Mouse (Mus musculus) brain, embryonic 14.5 days (tissue): ENCODE data around the gene Vwce.

ENCODE experiments used
- CTCF ChIP-seq: fragments of 200-500 bp; IDR thresholded peaks from 2 replicates; pipeline ENCODE4 v1.5.1; 2012; ENCODE audit warnings: inconsistent platforms, mild to moderate bottlenecking, moderate library complexity, borderline replicate concordance; ENCODE audit not compliant: insufficient read depth, insufficient read length; ENCODE audit errors: extremely low read depth
- POLR2A ChIP-seq: fragments of 200-500 bp; IDR thresholded peaks from 2 replicates; pipeline ENCODE4 v1.6.1; 2012; ENCODE audit warnings: mild to moderate bottlenecking, inconsistent platforms, borderline replicate concordance; ENCODE audit not compliant: poor library complexity, insufficient read depth, insufficient read length, severe bottlenecking; ENCODE audit errors: extremely low read depth

DNA sequence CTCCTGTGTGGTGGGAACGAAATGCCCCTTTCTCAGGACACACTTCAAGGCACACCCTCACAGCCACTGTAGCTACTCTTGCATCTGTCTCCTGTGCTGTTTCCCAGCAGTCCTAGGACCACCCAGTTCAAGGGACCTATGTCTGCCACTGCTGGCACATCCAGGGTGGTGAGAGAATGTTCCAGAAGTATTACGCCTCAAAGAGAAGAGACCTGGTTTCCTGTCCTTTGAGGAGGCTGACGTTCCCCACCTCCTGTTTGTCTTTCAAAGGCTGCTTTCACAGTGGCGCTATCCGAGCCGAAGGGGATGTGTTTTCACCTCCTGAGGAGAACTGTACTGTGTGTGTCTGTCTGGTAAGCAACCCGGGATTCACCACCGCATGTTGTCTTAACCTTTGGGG lies 14.1 kb downstream of the Vwce start:
- TF ChIP-seq CTCF (no peak), POLR2A (no peak)
